Mouse (Mus musculus): Measurements from ENCODE around the gene Tff2.

Tff2 gene

DNA sequence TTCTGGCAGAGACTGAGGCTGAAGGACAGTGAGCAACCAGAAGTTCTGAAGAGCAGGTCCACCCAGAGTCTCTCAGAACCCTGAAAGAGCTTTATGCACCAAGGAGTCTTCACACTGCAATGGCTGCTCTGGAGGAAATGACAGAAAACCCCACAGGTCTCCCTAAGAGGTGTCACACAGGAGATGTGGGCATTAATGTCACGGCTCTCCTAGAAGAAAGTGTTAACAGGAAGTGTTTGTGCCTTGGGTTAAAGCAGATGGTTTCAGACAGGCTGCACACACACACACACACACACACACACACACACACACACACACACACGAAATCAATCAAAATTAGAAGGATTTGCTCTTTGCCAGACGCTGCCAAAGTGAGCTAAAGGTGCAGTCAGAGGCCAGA is 7.8 kb downstream of the Tff2 start:
- DNase-seq (ENCODE audit: low spot score) = peak; percentile 39

DNA sequence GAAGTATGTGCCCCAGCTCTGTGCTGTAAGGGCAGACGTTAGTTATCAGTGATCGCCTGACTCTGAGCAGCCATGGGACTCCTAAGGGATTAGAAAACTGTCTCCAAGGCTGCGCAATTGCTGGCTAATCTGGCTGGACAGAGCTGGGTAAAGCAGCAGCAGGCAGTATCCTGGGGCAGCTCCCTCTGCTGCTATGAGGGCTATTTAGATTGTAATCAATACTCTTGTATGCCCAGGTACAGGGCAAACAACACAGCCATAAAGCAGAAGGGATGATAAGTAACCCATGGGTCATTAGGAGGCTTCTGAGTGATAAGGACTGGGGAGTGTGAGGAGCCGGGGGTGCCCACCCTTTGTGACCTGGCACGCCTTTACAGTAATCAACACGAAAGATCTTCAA is 9.2 kb downstream of the Tff2 start:
- DNase-seq (ENCODE audit: low spot score) = no peak

DNA sequence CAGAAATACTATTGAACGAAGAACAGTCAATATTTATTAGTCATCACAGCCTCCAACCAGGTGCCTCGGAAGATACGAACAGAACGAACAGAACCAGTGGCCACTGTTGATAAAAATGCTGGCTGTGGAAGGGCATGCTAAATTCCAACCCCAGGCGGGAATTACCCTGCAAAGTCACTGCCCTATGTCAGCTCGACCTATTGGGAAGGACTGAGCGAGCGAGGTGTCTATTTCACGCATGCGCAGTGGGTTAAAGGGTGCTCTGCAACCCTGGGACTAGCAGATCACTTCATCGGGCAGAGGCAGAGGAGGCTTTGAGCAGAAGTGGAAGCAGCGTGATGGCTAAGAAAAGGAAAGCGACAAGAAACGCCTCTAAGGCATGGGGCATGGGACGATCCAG is 10.3 kb downstream of the Tff2 start:
- DNase-seq (ENCODE audit: low spot score) = no peak

DNA sequence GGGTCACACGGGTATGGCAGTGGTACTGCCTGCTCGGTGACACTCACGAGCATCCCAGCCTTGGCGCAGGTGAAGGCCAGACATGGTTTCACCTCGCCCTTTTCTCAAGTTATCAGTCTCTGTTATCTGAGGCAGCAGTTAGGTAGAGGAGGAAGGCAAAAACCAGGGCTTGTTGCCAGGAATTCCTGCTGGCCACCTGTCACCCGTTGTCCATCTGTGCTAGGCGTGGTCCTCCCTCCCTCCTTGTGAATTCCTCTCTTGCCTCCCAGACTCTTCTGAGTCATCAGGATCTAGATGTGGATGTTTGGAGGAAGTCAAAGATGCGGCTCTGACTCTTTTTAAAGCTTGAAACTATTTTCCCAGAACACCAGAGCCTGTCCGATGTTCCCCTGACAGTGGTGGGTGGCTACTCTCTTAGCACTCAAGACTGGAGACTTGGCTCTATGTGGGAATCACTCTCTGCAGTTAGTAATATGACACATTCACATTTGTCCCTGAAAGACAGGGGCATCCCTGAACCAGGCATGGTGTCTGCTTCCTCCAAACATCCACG is 12.7 kb downstream of the Tff2 start:
- DNase-seq (ENCODE audit: low spot score) = no peak

DNA sequence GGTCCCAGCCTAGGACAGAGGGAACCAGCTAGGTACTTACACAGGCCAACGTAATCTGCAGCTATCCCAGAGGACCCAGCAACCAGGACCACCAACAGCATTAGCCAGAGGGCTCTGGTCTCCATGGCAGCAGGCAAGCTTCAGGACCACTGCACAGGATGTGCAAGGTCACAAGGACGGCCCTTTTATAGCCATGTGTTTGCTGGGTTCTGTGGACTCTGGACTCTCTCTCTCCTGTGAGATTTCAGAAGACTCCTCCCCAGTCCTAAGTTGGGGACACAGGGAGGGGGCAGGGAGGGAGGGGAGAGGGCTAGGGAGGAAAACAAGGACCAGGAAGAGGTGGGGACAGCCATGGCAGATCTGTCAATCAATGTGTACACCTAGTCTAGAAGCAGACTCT is 14.6 kb downstream of the Tff2 start, which contains the start of gene Tff3:
Gene Tff3, minus strand, starts transcription at position 195 of the 400 bp plus-strand sequence.
- DNase-seq (ENCODE audit: low spot score) = no peak

DNA sequence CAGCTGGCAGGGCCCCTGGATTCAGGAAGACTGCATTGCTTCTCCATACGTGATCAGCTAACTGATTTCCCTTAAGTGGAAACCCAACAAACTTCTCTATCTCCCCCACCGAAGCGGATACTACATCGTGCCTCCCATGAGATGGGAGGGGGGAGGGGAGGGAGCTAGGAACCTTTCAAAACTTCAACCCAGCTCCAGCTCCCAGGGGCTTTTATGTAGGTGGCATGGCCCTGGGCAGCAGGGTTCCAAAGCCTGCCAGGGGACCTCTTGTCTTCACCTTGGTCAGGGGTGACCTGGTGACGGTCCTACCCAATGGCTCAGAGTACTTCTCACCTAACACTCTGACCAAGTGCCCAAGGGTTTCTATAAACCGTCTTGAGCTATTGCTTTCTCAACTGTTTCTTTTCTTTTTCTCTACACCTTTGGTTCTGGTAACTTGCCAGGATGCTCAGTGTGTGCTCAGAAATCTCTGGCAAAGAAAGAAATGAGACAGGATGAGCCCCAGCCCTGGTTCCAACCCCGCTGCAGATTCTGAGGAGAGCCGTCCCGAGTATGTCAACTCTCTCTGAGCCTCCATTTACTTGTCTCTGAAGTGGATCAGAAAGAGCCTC is 15.3 kb downstream of the Tff2 start:
- DNase-seq (ENCODE audit: low spot score) = no peak

DNA sequence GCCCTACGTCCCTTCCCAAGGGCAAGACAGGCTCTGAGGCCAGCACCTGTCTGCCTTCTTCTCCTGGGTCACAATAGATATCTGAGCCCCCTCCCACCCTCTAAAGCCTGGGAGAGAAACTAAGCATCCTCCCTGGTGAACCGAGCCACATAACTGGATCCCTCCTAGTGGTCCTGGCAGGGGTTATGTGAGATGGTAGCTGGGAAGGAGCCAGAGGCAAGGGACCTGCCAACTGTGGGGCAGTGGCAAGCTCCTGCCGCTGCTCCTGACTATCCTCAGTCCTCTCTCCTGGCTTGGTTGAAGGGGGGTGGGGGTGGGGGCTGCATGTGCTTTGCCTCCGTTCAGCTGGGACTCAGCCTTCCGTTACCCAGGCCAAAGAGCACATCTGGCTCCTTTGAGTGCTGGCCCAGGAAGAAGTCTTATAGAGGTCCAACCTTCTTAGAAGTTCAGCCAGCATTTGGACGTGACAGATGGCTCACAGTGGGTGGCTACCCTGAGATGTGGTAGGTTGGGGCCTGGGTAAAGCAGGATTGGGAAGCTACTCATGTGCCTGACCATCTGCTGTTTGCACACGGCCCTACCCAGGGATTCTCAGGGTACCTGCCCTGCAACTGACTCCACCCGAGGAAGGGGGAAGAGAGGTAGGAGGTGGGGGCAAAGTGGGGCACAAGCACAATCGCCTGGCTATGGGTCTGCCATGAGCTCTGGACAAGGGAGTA is 18.4 kb downstream of the Tff2 start:
- DNase-seq (ENCODE audit: low spot score) = no peak

DNA sequence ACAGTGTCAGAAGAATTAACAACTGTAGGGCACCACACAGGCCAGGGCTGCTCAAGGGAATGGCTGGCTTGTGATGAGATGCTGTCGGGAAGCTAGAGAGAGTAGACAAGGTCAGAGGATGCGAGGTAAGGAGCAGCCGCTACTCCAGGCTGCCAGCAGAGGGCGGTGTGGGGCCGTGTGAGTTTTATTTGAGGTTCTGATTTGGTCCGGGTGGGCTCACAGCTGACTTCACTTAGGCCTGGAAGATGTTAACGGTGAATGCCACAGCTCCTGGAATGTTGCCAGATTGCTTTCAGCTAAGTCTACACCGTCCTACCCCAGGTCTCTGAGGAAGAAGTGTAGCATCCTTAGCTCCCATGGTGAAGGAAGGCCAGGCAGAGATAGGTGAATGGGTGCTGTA is 22.1 kb downstream of the Tff2 start:
- DNase-seq (ENCODE audit: low spot score) = peak; percentile 34

DNA sequence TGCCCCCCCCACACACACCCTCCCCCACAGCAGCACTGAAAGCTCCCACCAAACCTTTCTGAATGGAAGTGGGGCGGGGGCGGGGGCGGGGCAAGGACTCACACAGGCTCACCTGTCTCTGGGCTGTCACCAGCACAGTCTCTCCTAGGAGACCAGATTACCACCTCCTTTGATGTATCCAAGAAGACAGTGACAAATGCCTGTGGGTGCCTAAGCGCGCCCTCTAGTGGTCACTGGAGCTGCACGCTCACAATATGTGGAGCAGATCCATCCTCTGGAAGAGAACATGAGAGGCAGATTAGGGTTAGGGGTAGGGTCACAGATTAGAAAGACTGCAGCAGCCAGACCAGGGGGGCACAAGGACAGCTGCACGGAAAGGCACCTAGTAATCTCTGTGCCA is 24.7 kb downstream of the Tff2 start:
- peak; percentile 83 for DNase-seq (ENCODE audit: low spot score)

DNA sequence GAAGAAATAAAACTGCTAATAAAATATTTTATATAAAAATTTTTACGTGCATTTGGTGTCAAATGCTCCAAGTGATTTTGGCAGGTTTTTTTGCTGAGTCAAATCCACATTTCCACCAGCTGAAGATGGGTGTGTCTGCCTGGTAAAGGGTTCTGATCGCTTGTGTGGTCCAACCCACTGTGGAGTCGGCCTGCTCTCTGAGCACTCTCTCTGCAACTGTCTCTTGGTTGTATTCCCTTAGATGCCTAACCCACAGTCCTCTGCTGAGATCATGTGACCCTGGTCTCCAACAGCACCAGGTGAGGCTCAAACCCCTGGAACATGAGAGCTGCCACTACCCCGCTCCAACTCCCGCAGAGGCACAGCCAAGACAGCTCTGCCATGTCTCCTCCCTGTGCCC is 26.1 kb downstream of the Tff2 start:
- DNase-seq (ENCODE audit: low spot score) = no peak

DNA sequence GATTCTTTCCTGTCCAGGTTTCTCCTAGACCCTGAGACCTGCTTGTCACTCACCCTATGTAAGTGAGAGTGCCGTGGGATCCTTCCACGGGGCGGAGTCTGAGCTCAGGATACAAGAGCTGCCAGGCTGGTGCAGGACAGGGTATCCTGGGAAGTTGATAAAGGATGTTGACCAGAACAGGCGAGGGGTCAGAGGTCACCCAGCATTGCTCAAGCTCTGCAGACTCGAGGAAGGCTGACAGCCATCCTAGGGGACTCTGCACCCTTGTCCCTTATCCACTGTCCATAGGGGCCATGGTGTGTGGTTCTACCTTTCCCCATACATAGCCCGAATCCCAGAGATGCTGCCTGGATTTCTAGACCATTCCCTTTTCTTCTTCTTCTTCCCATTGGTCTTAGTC is 28.0 kb downstream of the Tff2 start:
- DNase-seq (ENCODE audit: low spot score) = no peak

DNA sequence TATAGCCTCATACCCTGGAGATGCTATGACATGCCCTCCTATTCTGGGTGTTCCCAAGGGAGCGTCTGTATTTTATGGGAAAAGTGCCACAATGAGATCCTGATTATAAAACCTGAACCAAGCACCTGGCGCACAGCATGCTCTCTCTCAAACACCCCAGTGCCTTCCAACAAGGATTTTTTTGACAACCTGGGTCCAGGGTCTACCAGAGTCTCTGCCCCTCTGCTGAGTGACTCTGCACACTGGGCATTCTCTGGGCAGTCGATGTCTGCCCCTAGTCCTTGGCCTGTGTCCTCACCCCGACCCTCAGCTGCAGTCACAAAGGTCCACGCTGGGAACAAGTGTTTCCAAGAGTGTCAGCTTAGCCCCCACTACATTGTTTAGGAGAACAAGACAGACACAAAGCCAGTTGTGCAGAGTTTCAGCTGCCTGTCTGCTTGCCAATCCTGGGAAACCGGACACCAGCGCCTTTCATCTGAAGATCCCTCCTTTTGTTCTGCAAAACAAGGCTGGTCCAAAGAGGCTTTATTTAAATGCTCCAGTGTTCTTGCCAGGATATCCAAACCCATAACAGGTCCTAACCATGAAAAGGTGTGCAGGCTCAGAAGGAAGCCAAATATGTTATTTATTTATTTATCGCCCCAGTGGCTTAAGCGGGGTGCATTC is 30.8 kb downstream of the Tff2 start:
- no peak for DNase-seq (ENCODE audit: low spot score)

DNA sequence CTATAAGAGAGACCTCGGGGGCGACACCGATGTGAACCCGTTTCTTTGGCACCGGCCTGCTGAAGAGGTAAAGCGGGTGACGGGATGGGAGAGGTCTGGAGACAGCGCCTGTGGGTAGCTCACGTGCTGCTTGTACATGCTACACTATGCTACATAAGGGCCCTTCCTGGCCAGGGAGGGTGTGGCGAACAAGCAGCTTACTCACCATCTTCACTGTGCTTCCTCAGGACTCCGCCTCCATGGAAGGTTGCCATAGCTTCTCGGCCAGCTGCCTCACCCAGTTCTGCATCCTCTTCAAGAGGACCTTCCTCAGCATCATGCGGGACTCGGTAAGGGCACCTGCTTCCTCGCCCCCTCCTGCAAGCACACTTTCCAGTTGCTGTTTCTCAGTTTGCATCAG is 35.7 kb downstream of the Tff2 start:
- DNase-seq (ENCODE audit: low spot score) = no peak

DNA sequence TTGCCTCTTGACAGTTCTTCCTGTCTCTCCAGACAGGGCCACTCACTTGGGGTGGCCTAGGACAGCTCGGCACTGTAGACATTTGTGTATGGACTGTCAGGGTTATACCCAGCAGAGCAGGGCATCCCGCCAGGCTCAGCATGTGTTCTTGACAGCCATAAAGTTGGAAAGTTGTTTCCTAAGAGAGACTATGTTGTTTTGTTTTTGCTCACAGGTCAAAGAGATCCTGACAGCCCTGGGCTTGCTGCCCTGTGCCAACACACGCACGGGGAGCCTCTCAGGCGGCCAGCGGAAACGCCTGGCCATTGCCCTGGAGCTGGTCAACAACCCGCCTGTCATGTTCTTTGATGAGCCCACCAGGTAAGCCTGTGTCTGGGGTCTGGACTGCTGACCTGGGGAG is 40.3 kb downstream of the Tff2 start:
- no peak for DNase-seq (ENCODE audit: low spot score)

DNA sequence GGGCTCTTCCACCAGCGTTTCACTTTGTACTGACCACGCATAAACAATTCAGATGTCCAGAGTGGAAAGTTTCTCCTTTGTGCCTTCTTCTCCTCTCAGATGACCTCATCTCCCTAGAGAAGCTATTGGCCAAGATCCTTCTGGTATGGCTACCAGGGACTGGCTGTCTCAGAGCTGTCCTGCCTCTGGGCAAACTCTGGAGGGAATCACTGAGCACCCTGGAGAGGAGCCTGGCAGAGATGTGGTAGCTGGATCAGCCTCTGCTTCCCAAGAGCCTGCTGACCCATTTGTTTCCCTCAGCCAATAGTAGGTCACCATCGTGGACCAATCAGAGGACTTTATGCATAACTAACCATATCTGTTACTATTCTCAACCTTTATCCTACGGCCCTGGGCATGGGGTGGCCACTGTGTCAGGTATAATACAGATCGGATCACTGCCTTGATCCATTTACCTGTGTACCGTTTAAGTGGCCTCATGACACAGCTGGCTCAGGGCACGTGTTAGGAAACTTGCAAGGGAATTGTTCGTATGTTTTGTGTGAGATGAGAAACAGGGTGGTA is 41.0 kb downstream of the Tff2 start:
- no peak for DNase-seq (ENCODE audit: low spot score)

DNA sequence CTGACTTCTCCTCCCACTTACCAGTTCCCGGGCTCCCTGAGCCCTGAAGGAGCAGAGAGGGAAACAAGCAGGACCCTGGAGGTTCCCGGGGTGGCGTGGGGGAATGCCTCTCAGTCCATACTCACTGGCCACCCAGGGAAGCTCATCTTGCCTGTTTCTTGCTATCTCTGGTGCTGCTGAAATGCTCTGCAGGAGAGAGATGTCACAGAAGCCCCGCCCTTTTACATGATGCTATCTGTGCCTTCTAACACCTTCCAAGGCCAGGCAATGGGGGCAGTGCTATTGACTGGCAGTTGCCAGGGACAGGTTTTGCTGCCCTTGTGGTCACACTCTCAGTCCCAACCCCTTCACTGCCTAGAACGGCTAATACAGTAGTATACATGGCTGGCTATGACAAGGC is 45.3 kb downstream of the Tff2 start:
- DNase-seq (ENCODE audit: low spot score) = no peak

DNA sequence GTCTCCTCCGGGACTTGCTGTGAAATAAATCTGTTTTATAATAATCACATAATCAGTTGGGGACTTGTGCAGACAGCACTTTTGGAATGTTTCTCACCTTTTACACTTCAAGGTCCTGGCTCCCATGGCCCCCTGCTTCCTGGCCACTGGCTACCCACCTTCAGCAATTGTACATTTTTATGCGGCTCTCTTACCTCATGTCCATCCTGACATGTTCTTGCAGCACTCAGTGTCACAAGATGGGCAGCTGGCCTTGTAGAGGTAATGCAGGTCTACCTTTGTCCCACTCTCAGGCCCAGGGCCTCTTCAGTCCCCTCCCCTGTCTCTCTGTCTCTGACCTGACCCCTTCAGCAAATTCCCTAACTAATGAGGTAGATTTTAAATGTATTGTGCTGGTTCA is 47.2 kb downstream of the Tff2 start:
- no peak for DNase-seq (ENCODE audit: low spot score)

DNA sequence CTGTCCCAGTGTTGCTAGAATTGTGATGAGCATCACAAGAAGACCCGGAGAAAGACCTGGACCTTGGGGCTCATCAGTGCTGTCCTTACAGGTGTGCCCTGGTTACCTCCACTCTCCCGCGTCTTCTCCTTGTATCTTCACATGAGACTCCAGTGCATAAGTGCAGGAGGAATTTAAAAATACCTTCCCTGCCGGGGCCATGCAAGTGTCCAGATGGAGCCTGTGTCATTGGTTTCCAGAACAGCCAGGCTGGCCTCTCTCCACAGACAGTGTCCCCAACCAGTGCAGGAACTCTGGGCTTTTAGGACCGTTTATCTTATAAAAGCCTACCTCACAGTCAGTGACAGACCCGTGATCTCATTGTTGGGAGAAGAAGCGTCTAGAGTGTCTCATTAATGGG is 48.5 kb downstream of the Tff2 start:
- no peak for DNase-seq (ENCODE audit: low spot score)

DNA sequence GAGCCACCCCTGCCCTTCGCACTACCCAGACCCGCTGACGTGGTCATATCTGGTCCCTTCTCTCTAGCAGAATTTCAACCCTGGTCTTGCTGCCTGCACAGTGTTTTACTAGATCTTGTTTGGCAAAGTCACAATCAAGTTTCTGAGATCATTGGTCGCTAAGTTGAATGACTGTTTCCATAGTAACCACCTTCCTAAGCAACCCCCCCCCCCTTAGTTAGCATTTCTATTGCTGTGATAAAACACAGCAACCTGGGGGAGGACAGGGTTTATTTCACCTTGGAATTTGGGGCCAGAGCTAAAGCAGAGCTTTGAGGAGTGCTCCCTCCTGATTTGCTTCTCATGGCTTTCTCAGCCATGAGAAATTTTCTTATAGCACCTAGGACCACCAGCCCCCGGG is 49.3 kb downstream of the Tff2 start:
- no peak for DNase-seq (ENCODE audit: low spot score)

Data from T-cell, adult 2 months (primary cell).